Mouse (Mus musculus) C2C12 (cell line): Measurements from ENCODE around the gene Baz2b.

Experiments used
- CEBPB ChIP-seq: IDR thresholded peaks from one replicate; pipeline ENCODE4 v1.6.1; 2011; ENCODE audit warnings: low read depth, mild to moderate bottlenecking, control low read depth, moderate library complexity
- CTCF ChIP-seq: IDR thresholded peaks from one replicate; pipeline ENCODE4 v1.5.1; 2011; ENCODE audit not compliant: control insufficient read depth, insufficient read depth, insufficient read length
- MAX ChIP-seq: IDR thresholded peaks from one replicate; pipeline ENCODE4 v1.6.1; 2011; ENCODE audit warnings: mild to moderate bottlenecking, control low read depth
- MYOG ChIP-seq: IDR thresholded peaks from one replicate; pipeline ENCODE4 v1.6.1; 2011; ENCODE audit not compliant: control insufficient read depth, insufficient read length; ENCODE audit errors: extremely low read depth
- USF1 ChIP-seq: IDR thresholded peaks from one replicate; pipeline ENCODE4 v1.6.1; 2011; ENCODE audit warnings: low read depth, mild to moderate bottlenecking, control low read depth, moderate library complexity

GRCm38 (mm10) chr2:60089528-60090247 lies 120.0 kb downstream of the Baz2b start:
- TF ChIP-seq CTCF (no peak), CEBPB (no peak), MYOG (no peak), MAX (no peak), USF1 (no peak)
